Mouse (Mus musculus): ENCODE results near the gene Cdkn3. TPM values are rescaled to one million over a fixed set of nuclear protein-coding genes. Genes with fewer than 3 reads are reported as not detected.
"Not testable (repeated sequence)": the region's sequence is repeated elsewhere in the genome, so short reads cannot be mapped to it uniquely, and the experiment has no call there.

Gene Cdkn3
- polyA plus RNA-seq, 1 experiment from 2014 or later = 30.9 TPM

- Histone ChIP-seq H3K9ac (ENCODE audit: low read depth, low read length) (no peak overlapping the region), H3K27ac (ENCODE audit: low read depth, low read length) (no peak overlapping the region), H3K4me3 (ENCODE audit: low read depth, low read length) (no peak overlapping the region), H3K27me3 (replicated peaks; ENCODE audit: control insufficient read depth, insufficient read depth, low read length) (no peaks in the 10 kb centered on the region), H3K9me3 (ENCODE audit: control insufficient read depth) (no peaks in the 10 kb centered on the region), H3K4me2 (replicated peaks; ENCODE audit: low read depth) (no peak overlapping the region), H3K4me1 (replicated peaks; ENCODE audit: control insufficient read depth, insufficient read depth, low read length) (peaks cover 6% of the 10 kb centered on the region; the same call in 1 of the 2 replicates), H3K36me3 (ENCODE audit: control insufficient read depth, insufficient read depth) (peaks cover 27% of the 10 kb centered on the region)
- ATAC-seq = no peak
- 81% methylated on average over 7 of the region's 7 CpGs for WGBS
- TF ChIP-seq CTCF (IDR thresholded peaks at IDR 0.05; ENCODE audit: low read depth) = no peak
Measured at GRCm38 (mm10) chr14:46818743-46819142, 58.4 kb downstream of the Cdkn3 start.

DNA sequence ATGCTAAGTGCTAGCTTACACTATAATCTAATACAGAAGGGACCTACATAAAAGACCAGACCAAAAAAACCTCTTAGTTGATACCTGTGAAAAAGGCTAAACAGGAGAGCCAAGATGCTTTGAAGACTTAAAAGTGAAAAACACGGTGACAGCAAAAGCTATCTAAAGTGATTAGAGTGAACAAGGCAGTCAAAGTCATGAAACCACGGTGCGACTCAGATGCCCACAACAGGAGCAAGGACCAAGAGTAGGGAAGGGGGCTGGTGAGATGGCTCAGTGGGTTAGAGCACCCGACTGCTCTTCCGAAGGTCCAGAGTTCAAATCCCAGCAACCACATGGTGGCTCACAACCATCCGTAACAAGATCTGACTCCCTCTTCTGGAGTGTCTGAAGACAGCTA lies 59.6 kb downstream of the Cdkn3 start:
- not testable (repeated sequence) for H3K4me2 ChIP-seq (replicated peaks; ENCODE audit: low read depth); H3K27me3 ChIP-seq (replicated peaks; ENCODE audit: control insufficient read depth, insufficient read depth, low read length); H3K4me1 ChIP-seq (replicated peaks; ENCODE audit: control insufficient read depth, insufficient read depth, low read length); H3K9ac ChIP-seq (ENCODE audit: low read depth, low read length); H3K27ac ChIP-seq (ENCODE audit: low read depth, low read length); H3K9me3 ChIP-seq (ENCODE audit: control insufficient read depth); ATAC-seq; H3K4me3 ChIP-seq (ENCODE audit: low read depth, low read length)
- WGBS = 86% methylated on average over 5 of the region's 6 CpGs
- peaks cover 18% of the 10 kb centered on the region for H3K36me3 ChIP-seq (ENCODE audit: control insufficient read depth, insufficient read depth)

Other genes starting within 250 kb of the Cdkn3 start
- gene Cnih1, start 27.9 kb downstream of the Cdkn3 start, polyA plus RNA-seq (2015; fragmentation: Nextera tagmentation; extraction: Ambion mirVana) = 151 and 153 TPM in 2 replicates
- gene Gmfb, start 61.7 kb downstream of the Cdkn3 start, polyA plus RNA-seq (2015; fragmentation: Nextera tagmentation; extraction: Ambion mirVana) = 53.9 and 57.2 TPM in 2 replicates
- gene Cgrrf1, start 71.6 kb downstream of the Cdkn3 start, polyA plus RNA-seq (2015; fragmentation: Nextera tagmentation; extraction: Ambion mirVana) = 31.0 and 35.3 TPM in 2 replicates
- gene Samd4, start 122.3 kb downstream of the Cdkn3 start, polyA plus RNA-seq (2015; fragmentation: Nextera tagmentation; extraction: Ambion mirVana) = 3.1 TPM in 2 replicates

All from intestine, postnatal 0 days (tissue).